Mouse (Mus musculus): ENCODE data around the gene Abcb5. TPM values are rescaled to one million over a fixed set of nuclear protein-coding genes. Genes with fewer than 3 reads are reported as not detected.
"Not testable (repeated sequence)": the region's sequence is repeated elsewhere in the genome, so short reads cannot be mapped to it uniquely, and the experiment has no call there.

The Abcb5 gene
- not detected for total RNA-seq (2021)

DNA sequence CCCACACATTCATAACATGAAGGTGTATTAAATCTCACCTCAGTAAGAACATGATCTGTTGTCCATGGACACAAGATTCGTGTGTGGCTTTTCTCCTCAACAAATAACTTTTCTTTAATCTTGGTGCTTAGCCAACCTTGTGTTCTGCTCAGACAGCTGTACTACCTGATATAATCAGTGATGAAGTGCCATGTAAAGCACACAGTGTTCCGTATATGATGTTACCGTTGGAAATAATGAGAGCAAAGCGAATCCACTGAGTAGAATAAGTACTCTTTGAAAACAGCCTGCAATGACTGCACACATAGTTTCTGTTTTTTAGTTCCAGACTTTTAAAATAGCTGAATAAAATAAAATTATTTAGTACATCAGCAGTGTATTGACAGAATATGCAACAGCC is at the start of gene Abcb5:
Gene Abcb5, minus strand, starts transcription at position 101 of the 400 bp plus-strand sequence.
- intact Hi-C loops (cut with DNase I) = no loop called here
- DNase-seq (ENCODE audit: extremely low spot score in 1 of 2, low spot score in 2 of 2) = no peak

GRCm38 (mm10) chr12:118999230-118999629 is 33.0 kb upstream of the Abcb5 start:
- intact Hi-C loops (cut with DNase I) = loop anchor here (10.0 kb wide), 1 partner anchor 326 kb away; no protein-coding TSS in a partner anchor
- DNase-seq (ENCODE audit: extremely low spot score in 1 of 2, low spot score in 2 of 2) = no peak

DNA sequence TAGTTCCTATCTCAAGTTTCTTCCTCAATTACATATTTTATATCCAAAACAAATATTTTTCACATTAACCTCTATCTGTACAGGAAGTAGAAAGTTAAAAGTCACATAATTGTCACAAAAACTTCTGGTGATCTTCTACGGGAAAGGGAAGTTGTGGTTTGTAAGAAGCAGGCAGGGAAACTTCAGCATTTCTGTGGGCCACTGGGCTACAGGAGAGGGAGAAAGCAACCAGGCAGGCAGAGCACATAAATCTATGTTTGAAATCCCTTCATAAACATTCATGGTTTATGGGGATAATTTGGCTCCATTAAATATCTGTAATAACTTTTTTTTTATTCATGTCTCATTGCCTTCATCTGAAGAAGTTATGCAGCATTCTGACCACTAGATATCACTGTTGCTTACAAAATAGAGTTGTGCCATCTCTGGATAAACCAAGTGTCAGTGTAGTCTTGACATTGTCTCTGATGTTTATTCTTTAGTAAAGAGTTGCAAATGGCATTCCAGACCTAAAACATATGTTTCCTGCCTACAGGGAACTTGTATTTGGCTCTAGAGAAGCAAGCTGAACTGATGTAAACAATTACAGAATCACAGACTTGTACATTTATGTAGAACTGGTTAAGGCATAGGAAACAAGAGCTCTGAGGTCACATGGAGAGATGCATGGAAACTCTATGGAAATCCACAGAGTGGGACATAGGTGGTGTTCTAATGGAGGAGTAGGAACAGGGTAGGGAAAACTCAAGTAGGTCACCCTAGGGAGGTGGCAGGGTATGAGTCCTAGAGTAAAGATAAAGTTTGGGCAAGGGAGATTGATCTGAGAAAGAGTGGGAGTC is 28.3 kb upstream of the Abcb5 start:
- intact Hi-C loops (cut with DNase I) = loop anchor here (5.0 to 10.0 kb wide), 2 partner anchors 330 to 988 kb away; no protein-coding TSS in a partner anchor
- DNase-seq (ENCODE audit: extremely low spot score in 1 of 2, low spot score in 2 of 2) = peak in 1 of 2 experiments; percentile 17

DNA sequence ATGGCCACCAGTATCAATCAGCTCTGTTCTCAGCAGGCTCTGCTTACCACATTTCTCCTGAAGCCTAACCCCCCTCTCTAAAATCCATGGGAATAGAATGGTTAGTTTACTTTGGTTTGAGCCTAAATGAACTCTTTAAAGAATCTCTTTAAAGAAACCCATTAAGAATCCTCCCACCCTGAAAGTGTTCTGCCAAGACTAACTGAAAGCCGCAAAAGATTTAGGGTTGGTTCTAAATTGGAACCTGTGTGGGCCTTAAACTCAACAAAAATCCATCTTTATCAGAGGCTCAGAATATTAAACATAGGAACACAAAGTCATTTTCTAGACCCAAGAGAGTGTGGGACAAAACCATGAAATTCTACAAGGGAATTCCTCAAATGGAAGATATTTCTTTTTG is 18.6 kb upstream of the Abcb5 start:
- intact Hi-C loops (cut with DNase I) = no loop called here
- no peak for DNase-seq (ENCODE audit: extremely low spot score in 1 of 2, low spot score in 2 of 2)

DNA sequence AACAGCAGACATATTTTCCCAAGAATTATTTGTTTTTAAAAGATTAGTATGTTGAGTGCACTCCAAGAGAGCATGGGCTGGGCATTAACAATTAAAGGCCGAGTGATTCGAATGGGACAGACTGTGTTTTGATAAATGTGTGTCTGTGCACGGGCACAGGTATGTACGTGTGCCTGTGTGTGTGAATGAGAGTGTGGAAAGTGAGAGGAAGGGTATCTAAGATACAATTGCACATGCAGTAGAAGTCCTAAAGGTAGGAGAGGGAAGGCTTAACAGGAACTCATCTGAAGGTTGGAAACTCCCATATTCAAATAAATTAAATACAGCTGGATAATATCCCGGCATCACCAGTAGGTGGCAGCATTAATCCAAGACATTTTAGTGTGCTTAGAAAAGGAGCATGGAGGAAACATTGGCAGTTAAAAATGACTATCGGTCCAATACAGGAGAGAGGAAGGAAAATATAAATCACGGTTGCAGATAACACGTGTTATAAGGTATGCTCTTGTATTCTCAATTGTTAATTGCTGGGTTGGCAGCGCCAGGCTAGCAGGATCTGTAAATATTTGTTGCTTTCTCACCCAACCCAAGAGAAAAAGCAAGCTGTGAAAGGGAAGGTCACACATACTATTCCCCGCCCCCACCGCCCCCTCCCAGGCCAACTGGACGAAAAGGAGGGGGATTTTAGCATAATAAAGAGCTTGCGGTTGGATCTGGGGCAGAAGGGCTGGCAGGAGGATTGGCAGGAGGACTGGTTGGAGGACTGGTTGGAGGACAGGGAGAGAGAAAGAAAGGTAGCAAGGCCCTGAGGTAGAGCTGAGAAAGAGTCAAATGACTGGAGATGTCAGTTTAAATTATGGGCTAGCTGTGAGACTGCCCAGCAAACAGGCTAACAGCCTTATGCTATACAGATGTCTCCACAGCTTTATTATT is 35.6 kb downstream of the Abcb5 start:
- peak; percentile 61 to 75 for DNase-seq (ENCODE audit: extremely low spot score in 1 of 2, low spot score in 2 of 2)
- intact Hi-C loops (cut with DNase I) = no loop called here

GRCm38 (mm10) chr12:118926813-118927281 is 39.4 kb downstream of the Abcb5 start:
- intact Hi-C loops (cut with DNase I) = loop anchor here (5.0 kb wide), 1 partner anchor 1055 kb away; no protein-coding TSS in a partner anchor
- DNase-seq (ENCODE audit: extremely low spot score in 1 of 2, low spot score in 2 of 2) = peak in 1 of 2 experiments; percentile 58

DNA sequence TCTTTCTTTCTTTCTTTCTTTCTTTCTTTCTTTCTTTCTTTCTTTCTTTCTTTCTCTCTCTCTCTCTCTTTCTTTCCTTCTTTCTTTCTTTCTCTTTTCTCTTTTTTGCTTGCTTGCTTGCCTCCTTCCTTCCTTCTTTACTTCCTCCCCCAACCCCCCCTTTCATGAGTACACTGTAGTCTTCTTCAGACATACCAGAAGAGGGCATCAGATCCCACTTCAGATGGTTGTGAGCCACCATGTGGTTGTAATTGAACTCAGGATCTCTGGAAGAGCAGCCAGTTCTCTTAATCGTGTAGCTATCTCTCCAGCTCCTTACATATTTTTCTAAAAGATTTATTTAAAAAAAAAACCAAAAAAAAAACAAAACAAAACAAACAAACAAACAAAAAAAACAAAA is 42.3 kb downstream of the Abcb5 start:
- DNase-seq (ENCODE audit: extremely low spot score in 1 of 2, low spot score in 2 of 2); intact Hi-C loops (cut with DNase I): not testable (repeated sequence)

DNA sequence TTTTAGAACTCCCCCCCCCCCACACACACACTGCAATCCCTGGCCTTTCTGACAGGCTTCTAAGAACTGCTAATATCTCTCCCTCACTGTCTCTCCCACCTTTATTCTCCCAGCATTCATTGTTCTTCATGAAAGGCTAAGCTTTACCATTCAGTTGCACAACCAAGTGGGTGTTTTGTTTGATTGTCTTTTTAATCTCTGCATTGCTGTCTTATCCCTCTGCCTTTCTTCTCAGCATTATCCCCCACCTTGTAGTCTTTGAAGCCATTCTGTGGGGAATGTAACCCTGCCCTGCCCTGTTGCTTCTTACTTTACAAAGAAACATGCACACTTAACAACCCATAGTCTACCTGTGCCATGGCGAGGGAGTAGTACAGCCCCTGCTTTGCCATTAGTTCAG is 48.5 kb downstream of the Abcb5 start:
- intact Hi-C loops (cut with DNase I) = no loop called here
- DNase-seq (ENCODE audit: extremely low spot score in 1 of 2, low spot score in 2 of 2) = no peak

DNA sequence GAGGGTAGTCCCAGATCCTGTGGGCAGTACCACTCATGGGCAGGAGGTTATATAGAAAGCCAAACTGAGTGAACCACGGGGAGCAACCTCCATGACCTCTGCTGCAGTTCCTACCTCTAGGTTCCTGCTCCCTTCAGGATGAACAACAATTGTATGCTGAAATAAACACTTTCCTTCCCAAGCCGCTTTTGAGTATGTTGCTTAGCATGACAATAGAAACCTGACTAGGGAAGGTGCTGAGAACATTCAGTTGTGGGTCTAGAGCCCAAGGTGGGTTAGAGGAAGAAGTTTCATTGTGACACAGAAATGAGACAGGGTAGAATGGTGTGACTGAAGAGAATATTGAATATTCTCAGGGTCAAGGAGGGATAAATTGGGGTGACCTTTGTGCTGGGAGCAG is 55.9 kb downstream of the Abcb5 start:
- intact Hi-C loops (cut with DNase I) = no loop called here
- no peak for DNase-seq (ENCODE audit: extremely low spot score in 1 of 2, low spot score in 2 of 2)

DNA sequence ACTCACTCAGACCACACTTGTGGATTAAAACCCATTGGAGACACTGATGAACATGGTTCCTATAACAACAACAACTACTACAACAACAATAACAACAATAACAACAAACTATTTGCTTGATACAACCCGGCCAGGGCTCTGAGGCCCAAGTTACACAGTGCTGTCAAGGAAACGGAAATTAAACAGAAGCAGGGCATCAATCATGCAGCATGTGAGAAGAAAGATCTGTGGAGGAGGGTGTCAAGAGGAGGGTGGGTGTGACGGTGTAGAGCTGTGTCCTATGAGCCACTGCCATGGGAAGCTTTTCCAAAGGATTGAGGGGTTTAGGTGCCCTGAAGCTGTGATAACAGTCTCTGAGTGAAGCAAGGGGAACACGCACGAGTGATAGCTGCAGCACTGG is 64.0 kb downstream of the Abcb5 start:
- intact Hi-C loops (cut with DNase I) = no loop called here

DNA sequence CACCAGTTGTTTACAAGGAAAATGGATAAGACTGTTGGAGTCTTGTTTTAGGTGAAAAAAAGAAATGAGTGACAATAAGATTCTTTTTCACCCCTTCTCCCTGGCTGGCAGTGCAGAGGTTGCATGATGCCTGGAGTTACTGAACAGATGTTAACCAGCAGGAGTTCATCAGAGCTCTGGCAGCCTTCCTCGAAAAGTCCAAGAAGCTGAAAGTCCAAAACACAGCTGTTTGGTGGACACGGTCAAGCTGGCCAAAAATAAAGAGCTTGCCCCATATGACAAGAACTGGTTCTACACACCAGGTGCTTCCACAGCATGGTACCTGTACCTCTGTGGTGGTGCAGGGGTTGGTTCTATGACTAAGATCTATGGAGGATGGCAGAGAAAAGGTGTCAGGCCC is 78.3 kb downstream of the Abcb5 start:
- intact Hi-C loops (cut with DNase I) = no loop called here
- DNase-seq (ENCODE audit: extremely low spot score in 1 of 2, low spot score in 2 of 2) = no peak

More for the DNA sequence above, 64.0 kb downstream of the Abcb5 start:
- no peak for DNase-seq (ENCODE audit: extremely low spot score in 1 of 2, low spot score in 2 of 2)

DNA sequence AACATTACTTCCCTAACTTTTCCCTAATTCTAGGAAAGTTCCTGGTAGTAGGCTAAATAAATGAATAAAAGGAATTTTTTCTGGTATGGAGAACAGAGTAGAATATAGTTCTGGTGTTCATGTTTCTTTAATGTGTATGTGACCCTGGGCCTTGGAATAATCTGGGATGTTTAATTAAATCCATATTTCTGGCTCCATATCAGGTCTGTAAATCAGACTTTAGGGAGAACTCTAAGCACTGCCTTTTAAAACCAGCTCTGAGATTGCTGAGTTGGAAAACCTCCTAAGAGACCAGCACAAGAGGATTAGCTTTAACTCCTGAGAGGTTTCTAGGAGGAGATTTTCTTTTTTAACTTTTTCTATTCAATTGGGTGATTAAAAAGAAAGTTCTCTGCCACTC is 83.4 kb downstream of the Abcb5 start:
- no peak for DNase-seq (ENCODE audit: extremely low spot score in 1 of 2, low spot score in 2 of 2)
- intact Hi-C loops (cut with DNase I) = no loop called here

DNA sequence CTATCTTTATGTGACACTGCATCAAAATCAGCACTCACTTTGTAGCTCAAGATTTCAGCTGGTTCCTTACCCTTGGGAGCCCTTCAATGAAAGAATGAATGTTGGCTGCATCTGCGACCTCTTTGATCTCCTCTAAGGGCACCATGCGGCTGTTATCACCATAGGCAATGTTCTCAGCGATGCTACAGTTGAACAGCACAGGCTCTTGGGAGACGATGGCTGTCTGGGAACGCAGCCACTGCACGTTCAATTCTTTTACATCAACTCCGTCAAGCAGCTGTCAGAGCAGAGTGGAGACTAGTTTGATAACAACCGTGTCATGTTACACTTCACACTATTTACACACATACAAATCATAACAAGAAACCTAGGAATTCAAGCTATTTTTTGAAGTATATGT is 93.5 kb downstream of the Abcb5 start:
- intact Hi-C loops (cut with DNase I) = no loop called here
- DNase-seq (ENCODE audit: extremely low spot score in 1 of 2, low spot score in 2 of 2) = no peak

DNA sequence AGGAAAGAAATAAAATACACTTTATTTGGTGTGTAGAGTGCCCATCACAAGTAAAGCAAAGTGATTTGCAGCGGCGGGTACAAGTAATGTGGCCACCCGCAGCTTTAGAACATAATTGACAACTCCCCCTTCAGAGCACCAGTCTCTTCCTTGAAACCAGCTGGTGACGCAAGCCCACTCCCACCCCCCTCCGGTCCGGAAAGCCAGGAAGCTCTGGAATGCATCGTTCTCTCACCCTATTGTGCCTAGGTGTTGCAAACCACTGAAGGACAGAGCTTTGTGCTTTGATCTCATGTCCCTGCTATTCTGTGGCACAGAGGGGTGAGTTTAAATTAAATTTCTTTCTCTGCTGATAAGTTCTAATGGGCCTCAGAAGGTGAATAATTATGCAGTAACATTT is 110.1 kb downstream of the Abcb5 start:
- DNase-seq (ENCODE audit: extremely low spot score in 1 of 2, low spot score in 2 of 2) = no peak
- intact Hi-C loops (cut with DNase I) = loop anchor here (10.0 kb wide), 3 partner anchors 551 to 1041 kb away; partner anchors contain the start of gene Sp4

GRCm38 (mm10) chr12:118854831-118855453 is 111.3 kb downstream of the Abcb5 start:
- DNase-seq (ENCODE audit: extremely low spot score in 1 of 2, low spot score in 2 of 2) = peak; percentile 29 to 68
- intact Hi-C loops (cut with DNase I) = loop anchor here (5.0 to 10.0 kb wide), 4 partner anchors 398 to 1040 kb away; partner anchors contain the start of gene Sp4

DNA sequence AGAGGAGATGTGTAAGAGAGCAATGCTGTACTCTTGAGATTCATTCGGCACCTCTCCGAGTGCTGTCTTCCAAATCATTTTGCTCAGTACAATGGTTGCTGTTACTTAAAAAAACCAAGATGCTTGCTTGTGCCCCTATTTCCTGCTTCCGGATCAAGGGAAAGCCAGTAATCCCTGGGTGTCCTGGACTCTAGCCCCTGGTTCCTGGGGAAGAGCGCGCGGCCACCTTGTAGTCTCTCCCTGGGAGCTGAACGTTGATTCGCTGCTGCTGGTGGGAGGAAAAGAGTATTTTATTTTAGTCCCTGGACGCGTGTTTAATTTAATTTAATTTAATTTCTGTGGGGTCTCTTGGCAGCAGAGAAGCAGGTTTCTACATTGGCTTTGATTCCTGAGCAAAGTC is 111.8 kb downstream of the Abcb5 start:
- intact Hi-C loops (cut with DNase I) = loop anchor here (5.0 to 10.0 kb wide), 4 partner anchors 397 to 1040 kb away; partner anchors contain the start of gene Sp4
- DNase-seq (ENCODE audit: extremely low spot score in 1 of 2, low spot score in 2 of 2) = no peak

- intact Hi-C loops (cut with DNase I) = loop anchor here (2.0 to 10.0 kb wide), 5 partner anchors 15 to 1039 kb away; partner anchors contain the start of gene Sp4
- no peak for DNase-seq (ENCODE audit: extremely low spot score in 1 of 2, low spot score in 2 of 2)
Observed at GRCm38 (mm10) chr12:118853331-118853730, 112.9 kb downstream of the Abcb5 start.

DNA sequence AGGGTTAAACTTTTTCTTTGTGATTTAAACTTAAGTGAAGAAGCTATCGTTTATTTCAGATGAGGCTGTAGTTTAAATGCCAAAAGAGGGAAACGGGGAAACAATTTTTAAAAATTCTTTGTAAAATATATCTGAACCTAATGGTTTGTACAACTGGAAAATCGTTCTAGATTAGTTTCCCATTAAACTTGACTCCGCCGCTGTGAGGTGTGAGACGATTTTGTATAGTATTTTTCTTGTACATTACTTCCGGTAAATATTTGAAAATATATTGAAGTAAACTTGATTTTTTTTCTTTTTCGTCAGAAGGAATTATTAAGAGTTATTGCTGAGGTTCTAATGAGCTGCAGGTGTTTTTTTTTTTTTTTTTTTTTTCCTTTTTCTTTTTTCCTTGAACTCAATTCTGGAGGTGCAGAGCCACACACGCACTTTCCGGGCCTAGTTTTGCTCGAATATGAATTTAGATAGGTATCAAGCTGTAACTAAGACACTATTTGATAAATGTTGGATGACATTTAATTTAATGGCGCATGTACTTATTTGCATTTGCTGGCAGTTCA is 115.3 kb downstream of the Abcb5 start:
- intact Hi-C loops (cut with DNase I) = loop anchor here (5.0 to 10.0 kb wide), 4 partner anchors 394 to 1036 kb away; partner anchors contain the start of gene Sp4

More for the DNA sequence above, 115.3 kb downstream of the Abcb5 start:
- DNase-seq (ENCODE audit: extremely low spot score in 1 of 2, low spot score in 2 of 2) = no peak

Data from left cerebral cortex, postnatal 10 days (tissue).